Mouse (Mus musculus) embryonic facial prominence, embryonic 15.5 days (tissue): Measurements from ENCODE around the gene Magea1. TPM values are rescaled to one million over a fixed set of nuclear protein-coding genes. Genes with fewer than 3 reads are reported as not detected.
"Not testable (repeated sequence)": the region's sequence is repeated elsewhere in the genome, so short reads cannot be mapped to it uniquely, and the experiment has no call there.

Experiments used
- ATAC-seq: fragments of 200-750 bp; cut with Nextera tagmentation; 2 replicates; pipeline ENCODE4 v1.8.0; 2017; ENCODE audit warnings: low read depth, moderate TSS enrichment; ENCODE audit not compliant: insufficient number of reproducible peaks, low FRiP score, low TSS enrichment
- H3K27ac ChIP-seq: fragments of 300-500 bp; sonication (generic); replicated peaks from 2 replicates; pipeline ENCODE4 v1.5.1; 2015; ENCODE audit warnings: mild to moderate bottlenecking, inconsistent platforms
- H3K27me3 ChIP-seq: fragments of 300-500 bp; sonication (generic); 2 replicates; pipeline ENCODE4 v1.6.1; 2015; ENCODE audit warnings: inconsistent platforms
- H3K36me3 ChIP-seq: fragments of 300-500 bp; sonication (generic); 2 replicates; pipeline ENCODE4 v1.6.1; 2015; ENCODE audit warnings: mild to moderate bottlenecking, inconsistent platforms
- H3K4me1 ChIP-seq: fragments of 300-500 bp; sonication (generic); 2 replicates; pipeline ENCODE4 v1.6.1; 2015; ENCODE audit warnings: inconsistent platforms
- H3K4me2 ChIP-seq: fragments of 300-500 bp; sonication (generic); replicated peaks from 2 replicates; pipeline ENCODE4 v1.6.1; 2015; ENCODE audit warnings: mild to moderate bottlenecking, inconsistent platforms
- H3K4me3 ChIP-seq: fragments of 300-500 bp; sonication (generic); replicated peaks from 2 replicates; pipeline ENCODE4 v1.5.1; 2015; ENCODE audit warnings: mild to moderate bottlenecking, inconsistent platforms
- H3K9ac ChIP-seq: fragments of 300-500 bp; sonication (generic); 2 replicates; pipeline ENCODE4 v1.6.1; 2015; ENCODE audit warnings: inconsistent platforms
- H3K9me3 ChIP-seq: fragments of 300-500 bp; sonication (generic); replicated peaks from 2 replicates; pipeline ENCODE4 v1.6.1; 2016; ENCODE audit warnings: inconsistent platforms
- WGBS: fragments of 180-500 bp; shearing (Covaris S2); methylation state at CpG from one replicate; pipeline ENCODE4 v1.1.7; 2015; 5-methylcytosine and 5-hydroxymethylcytosine counted together
- polyA plus RNA-seq: library from polyadenylated mRNA; unstranded; fragments of >200 nt; fragmentation: Nextera tagmentation; extraction: Ambion mirVana; gene quantifications from 2 replicates; pipeline ENCODE4 v1.2.1, GENCODE M21; 2015

The Magea1 gene
- polyA plus RNA-seq: not detected in 2 replicates

- H3K4me2 ChIP-seq, ATAC-seq, H3K9ac ChIP-seq, H3K9me3 ChIP-seq, H3K27me3 ChIP-seq, H3K27ac ChIP-seq, H3K4me1 ChIP-seq, H3K4me3 ChIP-seq, H3K36me3 ChIP-seq: not testable (repeated sequence)
- 89% methylated on average over 1 of the region's 2 CpGs for WGBS
These were observed at the start of gene Magea1 for GRCm38 (mm10) chrX:155089693-155090092. Magea1 (minus strand) TSS chrX:155089793.

GRCm38 (mm10) chrX:155128312-155128711, 38.7 kb upstream of the Magea1 start, which contains the start of gene Cldn34b2:
Cldn34b2 (minus strand) TSS chrX:155128412.
- H3K27ac ChIP-seq, H3K4me3 ChIP-seq, H3K9me3 ChIP-seq, H3K9ac ChIP-seq, ATAC-seq, H3K4me1 ChIP-seq, H3K36me3 ChIP-seq, H3K4me2 ChIP-seq, H3K27me3 ChIP-seq: not testable (repeated sequence)
- 73% methylated on average over 3 of the region's 3 CpGs for WGBS

GRCm38 (mm10) chrX:155098024-155098423, 8.4 kb upstream of the Magea1 start:
- Histone ChIP-seq H3K36me3 (no peaks in the 10 kb centered on the region), H3K27me3 (no peaks in the 10 kb centered on the region), H3K4me3 (no peak overlapping the region), H3K27ac (no peak overlapping the region), H3K4me1 (no peaks in the 10 kb centered on the region), H3K9ac (no peak overlapping the region), H3K9me3 (no peaks in the 10 kb centered on the region), H3K4me2 (no peak overlapping the region)
- no peak for ATAC-seq

DNA sequence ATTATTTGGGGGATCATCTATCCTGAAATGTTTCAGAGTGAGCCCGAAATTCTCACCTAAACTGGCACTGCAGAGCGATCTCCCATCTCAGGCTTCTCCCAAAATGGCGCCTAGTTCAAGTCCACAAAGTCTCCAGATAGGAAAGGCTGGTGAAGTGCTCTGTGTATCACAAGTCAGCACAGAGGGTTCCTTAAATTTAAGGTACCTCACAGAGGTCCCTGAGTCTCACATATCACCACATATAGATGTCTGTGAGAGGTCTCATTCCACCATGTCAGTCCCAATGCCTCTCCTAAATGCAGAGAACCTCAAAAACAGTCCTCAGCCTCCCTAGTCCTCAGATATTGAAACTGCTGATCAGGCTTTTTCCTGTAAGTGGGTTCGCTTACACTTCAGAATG, 4.0 kb upstream of the Magea1 start, which contains the start of gene Magea2:
TSS of gene Magea2 (minus strand) at position 101 of the 400 bp plus-strand sequence.
- H3K9me3 ChIP-seq, H3K36me3 ChIP-seq, H3K4me2 ChIP-seq, H3K27me3 ChIP-seq, H3K27ac ChIP-seq, H3K9ac ChIP-seq, H3K4me3 ChIP-seq, H3K4me1 ChIP-seq, ATAC-seq: not testable (repeated sequence)
- 65% methylated on average over 4 of the region's 4 CpGs for WGBS

GRCm38 (mm10) chrX:155063045-155063444, 26.5 kb downstream of the Magea1 start, which contains the start of gene Magea5:
Magea5 (minus strand) TSS chrX:155063145.
- not testable (repeated sequence) for H3K9me3 ChIP-seq, ATAC-seq, H3K27ac ChIP-seq, H3K27me3 ChIP-seq, H3K4me1 ChIP-seq, H3K9ac ChIP-seq, H3K4me3 ChIP-seq, H3K4me2 ChIP-seq, H3K36me3 ChIP-seq
- 84% methylated on average over 16 of the region's 16 CpGs for WGBS

Other genes with a start within 250 kb of the Magea1 start
- not detected in 2 replicates for gene Cldn34b1, start 199.5 kb downstream of the Magea1 start, polyA plus RNA-seq
- not detected in 2 replicates for gene Magea6, start 153.8 kb downstream of the Magea1 start, polyA plus RNA-seq
- gene Magea3, start 140.3 kb downstream of the Magea1 start, polyA plus RNA-seq: not detected in 2 replicates
- not detected in 2 replicates for gene Magea8, start 93.9 kb downstream of the Magea1 start, polyA plus RNA-seq
- not detected in 2 replicates for gene Magea5, start 26.6 kb downstream of the Magea1 start, polyA plus RNA-seq
- not detected in 2 replicates for gene Magea2, start 3.9 kb upstream of the Magea1 start, polyA plus RNA-seq
- not detected in 2 replicates for gene Cldn34b2, start 38.6 kb upstream of the Magea1 start, polyA plus RNA-seq
- gene Sat1, start 126.7 kb upstream of the Magea1 start, polyA plus RNA-seq: 163 and 169 TPM in 2 replicates
- gene Acot9, start 172.7 kb upstream of the Magea1 start, polyA plus RNA-seq: 44.5 and 52.3 TPM in 2 replicates